Mouse (Mus musculus): Measurements from ENCODE around the gene Pes1. TPM values are rescaled to one million over a fixed set of nuclear protein-coding genes. Genes with fewer than 3 reads are reported as not detected.
"Not testable (repeated sequence)": the region's sequence is repeated elsewhere in the genome, so short reads cannot be mapped to it uniquely, and the experiment has no call there.

Pes1 gene
- polyA plus RNA-seq, 1 experiment from 2014 or later: 31.8 TPM

DNA sequence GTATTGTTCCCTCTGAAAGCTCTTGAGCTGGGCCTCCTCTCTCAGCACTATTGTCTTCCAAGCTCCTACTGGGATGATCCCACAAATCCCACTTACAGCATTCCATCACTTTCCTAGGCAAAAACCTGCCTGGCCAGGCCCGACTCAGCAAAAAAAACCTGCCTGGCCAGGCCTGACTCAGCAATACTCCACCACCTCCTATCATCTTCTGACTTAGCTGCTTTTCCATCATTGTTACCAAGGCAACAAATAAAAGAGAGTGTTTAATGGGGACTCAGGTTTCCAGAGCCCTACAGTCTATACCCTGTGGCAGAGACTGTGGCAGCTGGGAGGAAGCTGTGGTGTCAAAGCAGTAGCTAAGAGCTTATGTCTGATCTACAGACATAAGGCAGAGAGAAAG lies 48.8 kb downstream of the Pes1 start:
- 67% methylated on average over 1 of the region's 1 CpGs for WGBS
- Histone ChIP-seq H3K4me2 (replicated peaks; ENCODE audit: low read depth) (no peak overlapping the region), H3K4me1 (replicated peaks; ENCODE audit: control insufficient read depth, insufficient read depth, low read length) (no peaks in the 10 kb centered on the region), H3K27ac (ENCODE audit: low read depth, low read length) (no peak overlapping the region), H3K27me3 (replicated peaks; ENCODE audit: control insufficient read depth, insufficient read depth, low read length) (no peaks in the 10 kb centered on the region), H3K36me3 (ENCODE audit: control insufficient read depth, insufficient read depth) (no peaks in the 10 kb centered on the region), H3K9me3 (ENCODE audit: control insufficient read depth) (no peaks in the 10 kb centered on the region), H3K4me3 (ENCODE audit: low read depth, low read length) (no peak overlapping the region), H3K9ac (ENCODE audit: low read depth, low read length) (no peak overlapping the region)
- ATAC-seq: no peak
- no peak for TF ChIP-seq CTCF (IDR thresholded peaks at IDR 0.05; ENCODE audit: low read depth)

DNA sequence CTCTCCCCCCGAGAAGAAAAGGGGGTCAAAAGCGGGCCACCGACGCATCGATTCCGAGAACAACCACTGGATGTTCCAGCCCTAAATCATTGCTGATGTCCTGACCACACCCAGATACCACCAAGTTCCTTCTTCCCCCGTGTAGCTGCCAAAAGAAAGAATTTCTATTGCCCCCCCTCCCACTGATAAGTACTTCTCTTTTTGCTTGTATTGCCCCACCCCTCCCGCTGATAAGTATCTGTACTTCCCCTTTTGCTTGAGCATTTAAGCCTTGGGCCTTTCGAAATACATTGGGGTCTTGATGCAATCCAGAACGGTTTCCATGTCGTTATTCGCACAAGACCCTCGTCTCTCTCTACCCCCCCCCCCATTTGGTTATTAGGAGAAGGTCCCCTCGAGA lies 52.0 kb downstream of the Pes1 start:
- not testable (repeated sequence) for ATAC-seq; H3K27me3 ChIP-seq (replicated peaks; ENCODE audit: control insufficient read depth, insufficient read depth, low read length); H3K4me2 ChIP-seq (replicated peaks; ENCODE audit: low read depth); H3K4me3 ChIP-seq (ENCODE audit: low read depth, low read length); H3K9me3 ChIP-seq (ENCODE audit: control insufficient read depth); H3K27ac ChIP-seq (ENCODE audit: low read depth, low read length); H3K4me1 ChIP-seq (replicated peaks; ENCODE audit: control insufficient read depth, insufficient read depth, low read length); H3K36me3 ChIP-seq (ENCODE audit: control insufficient read depth, insufficient read depth); H3K9ac ChIP-seq (ENCODE audit: low read depth, low read length)
- WGBS: 85% methylated on average over 14 of the region's 14 CpGs

DNA sequence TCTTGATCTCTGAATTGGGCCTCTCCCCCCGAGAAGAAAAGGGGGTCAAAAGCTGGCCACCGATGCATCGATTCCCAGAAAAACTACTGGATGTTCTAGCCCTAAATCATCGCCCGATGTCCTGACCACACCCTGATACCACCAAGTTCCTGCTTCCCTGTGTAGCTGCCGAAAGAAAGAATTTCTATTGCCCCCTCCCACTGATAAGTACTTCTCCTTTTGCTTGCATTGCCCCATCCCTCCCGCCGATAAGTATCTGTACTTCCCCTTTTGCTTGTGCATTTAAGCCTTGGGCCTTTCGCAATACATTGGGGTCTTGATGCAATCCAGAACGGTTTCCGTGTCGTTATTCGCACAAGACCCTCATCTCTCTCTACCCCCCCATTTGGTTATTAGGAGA lies 58.3 kb downstream of the Pes1 start:
- H3K4me2 ChIP-seq (replicated peaks; ENCODE audit: low read depth); H3K9me3 ChIP-seq (ENCODE audit: control insufficient read depth); H3K27ac ChIP-seq (ENCODE audit: low read depth, low read length); H3K27me3 ChIP-seq (replicated peaks; ENCODE audit: control insufficient read depth, insufficient read depth, low read length); H3K36me3 ChIP-seq (ENCODE audit: control insufficient read depth, insufficient read depth); H3K4me1 ChIP-seq (replicated peaks; ENCODE audit: control insufficient read depth, insufficient read depth, low read length); ATAC-seq; H3K9ac ChIP-seq (ENCODE audit: low read depth, low read length); H3K4me3 ChIP-seq (ENCODE audit: low read depth, low read length): not testable (repeated sequence)
- 83% methylated on average over 13 of the region's 13 CpGs for WGBS

DNA sequence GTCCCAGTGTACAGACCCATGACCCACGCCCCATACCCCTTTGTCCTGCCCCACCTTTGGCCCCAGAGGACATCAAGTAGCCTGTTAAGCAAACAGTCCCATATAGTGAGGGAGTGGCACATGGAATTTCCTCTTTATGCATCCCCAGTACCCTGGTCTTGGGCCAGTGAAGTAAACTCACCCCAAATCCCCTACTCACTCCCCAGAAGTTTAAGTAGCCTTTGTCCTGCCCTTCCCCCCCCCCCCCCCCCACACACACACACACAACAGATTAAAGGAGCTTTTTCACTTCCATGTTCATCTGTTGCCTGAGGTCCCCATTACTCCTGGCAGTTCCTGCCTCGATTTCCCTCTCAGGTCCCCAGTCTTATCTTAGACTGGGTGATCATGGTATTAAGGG lies 59.5 kb downstream of the Pes1 start:
- no peaks in the 10 kb centered on the region for H3K27me3 ChIP-seq (replicated peaks; ENCODE audit: control insufficient read depth, insufficient read depth, low read length)
- H3K9ac ChIP-seq (ENCODE audit: low read depth, low read length): no peak overlapping the region
- no peak overlapping the region for H3K27ac ChIP-seq (ENCODE audit: low read depth, low read length)
- no peaks in the 10 kb centered on the region for H3K4me1 ChIP-seq (replicated peaks; ENCODE audit: control insufficient read depth, insufficient read depth, low read length)
- no peak overlapping the region for H3K4me3 ChIP-seq (ENCODE audit: low read depth, low read length)
- ATAC-seq: no peak
- H3K4me2 ChIP-seq (replicated peaks; ENCODE audit: low read depth): no peak overlapping the region
- H3K36me3 ChIP-seq (ENCODE audit: control insufficient read depth, insufficient read depth): no peaks in the 10 kb centered on the region
- TF ChIP-seq CTCF (IDR thresholded peaks at IDR 0.05; ENCODE audit: low read depth): no peak
- no peaks in the 10 kb centered on the region for H3K9me3 ChIP-seq (ENCODE audit: control insufficient read depth)
- WGBS: 50% methylated on average over 2 of the region's 2 CpGs

DNA sequence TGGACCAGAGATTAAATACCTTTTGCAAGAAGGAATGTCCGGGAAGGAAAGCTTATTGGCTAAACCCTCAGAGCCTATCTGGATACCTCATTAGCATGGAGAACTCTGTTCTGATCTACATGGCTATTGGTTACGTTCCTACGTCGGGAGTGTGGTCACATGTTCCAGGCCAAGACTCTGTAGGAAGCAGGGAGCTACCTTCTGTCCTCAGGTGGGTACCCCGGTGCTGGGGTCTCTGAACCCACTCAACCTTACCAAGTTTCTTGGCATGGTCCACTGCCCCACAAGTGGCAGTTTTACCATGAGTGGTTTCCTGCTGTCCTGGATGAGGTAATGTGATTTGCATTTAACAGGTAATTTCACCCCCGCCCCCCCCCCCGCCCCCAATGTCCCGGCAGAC lies 63.3 kb downstream of the Pes1 start:
- no peak overlapping the region for H3K4me3 ChIP-seq (ENCODE audit: low read depth, low read length)
- 71% methylated on average over 8 of the region's 8 CpGs for WGBS
- H3K4me1 ChIP-seq (replicated peaks; ENCODE audit: control insufficient read depth, insufficient read depth, low read length): no peaks in the 10 kb centered on the region
- H3K36me3 ChIP-seq (ENCODE audit: control insufficient read depth, insufficient read depth): no peaks in the 10 kb centered on the region
- no peak overlapping the region for H3K4me2 ChIP-seq (replicated peaks; ENCODE audit: low read depth)
- no peak for ATAC-seq
- H3K9ac ChIP-seq (ENCODE audit: low read depth, low read length): no peak overlapping the region
- H3K27ac ChIP-seq (ENCODE audit: low read depth, low read length): no peak overlapping the region
- TF ChIP-seq CTCF (IDR thresholded peaks at IDR 0.05; ENCODE audit: low read depth): no peak
- H3K9me3 ChIP-seq (ENCODE audit: control insufficient read depth): no peaks in the 10 kb centered on the region
- no peaks in the 10 kb centered on the region for H3K27me3 ChIP-seq (replicated peaks; ENCODE audit: control insufficient read depth, insufficient read depth, low read length)

DNA sequence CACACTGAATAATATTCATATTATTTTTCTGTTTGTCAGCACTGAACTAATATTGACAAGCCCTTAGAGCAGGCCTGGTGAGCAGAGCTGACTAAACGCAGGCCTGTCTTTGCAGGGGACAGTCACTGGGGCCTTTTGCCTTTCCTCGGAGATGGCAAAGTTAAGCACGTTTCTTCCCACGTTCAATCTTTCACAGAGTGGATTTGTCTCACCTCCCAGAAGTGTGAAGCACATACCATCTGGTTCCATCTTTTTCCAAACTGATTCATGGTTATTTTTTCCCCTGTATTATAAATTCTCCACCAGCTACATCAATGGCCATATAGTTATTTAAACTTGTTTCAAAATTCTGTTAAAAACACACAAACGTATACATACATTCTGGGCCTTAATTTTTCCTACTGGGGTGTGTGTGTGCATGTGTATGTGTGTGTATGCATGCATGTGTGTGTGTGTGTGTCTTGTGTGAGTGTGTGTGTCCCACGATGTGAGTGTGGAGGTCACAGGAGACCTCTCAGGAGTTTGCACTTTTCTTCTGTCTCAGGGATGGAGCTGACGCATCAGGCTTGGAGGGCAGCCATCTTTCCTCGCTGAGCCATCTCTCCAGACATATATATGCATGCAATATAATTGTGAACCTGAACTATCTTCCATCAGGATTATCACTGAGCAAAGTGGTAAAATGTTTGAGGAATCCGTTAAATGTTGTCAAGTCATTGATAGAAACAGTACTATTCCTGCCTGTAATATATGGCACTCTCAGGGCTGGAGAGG lies 64.0 kb downstream of the Pes1 start:
- ATAC-seq: no peak
- no peaks in the 10 kb centered on the region for H3K9me3 ChIP-seq (ENCODE audit: control insufficient read depth)
- H3K4me2 ChIP-seq (replicated peaks; ENCODE audit: low read depth): no peak overlapping the region
- no peak for TF ChIP-seq CTCF (IDR thresholded peaks at IDR 0.05; ENCODE audit: low read depth)
- H3K4me1 ChIP-seq (replicated peaks; ENCODE audit: control insufficient read depth, insufficient read depth, low read length): no peaks in the 10 kb centered on the region
- no peak overlapping the region for H3K27ac ChIP-seq (ENCODE audit: low read depth, low read length)
- H3K9ac ChIP-seq (ENCODE audit: low read depth, low read length): no peak overlapping the region
- 71% methylated on average over 9 of the region's 9 CpGs for WGBS
- H3K27me3 ChIP-seq (replicated peaks; ENCODE audit: control insufficient read depth, insufficient read depth, low read length): no peaks in the 10 kb centered on the region
- no peak overlapping the region for H3K4me3 ChIP-seq (ENCODE audit: low read depth, low read length)
- no peaks in the 10 kb centered on the region for H3K36me3 ChIP-seq (ENCODE audit: control insufficient read depth, insufficient read depth)

DNA sequence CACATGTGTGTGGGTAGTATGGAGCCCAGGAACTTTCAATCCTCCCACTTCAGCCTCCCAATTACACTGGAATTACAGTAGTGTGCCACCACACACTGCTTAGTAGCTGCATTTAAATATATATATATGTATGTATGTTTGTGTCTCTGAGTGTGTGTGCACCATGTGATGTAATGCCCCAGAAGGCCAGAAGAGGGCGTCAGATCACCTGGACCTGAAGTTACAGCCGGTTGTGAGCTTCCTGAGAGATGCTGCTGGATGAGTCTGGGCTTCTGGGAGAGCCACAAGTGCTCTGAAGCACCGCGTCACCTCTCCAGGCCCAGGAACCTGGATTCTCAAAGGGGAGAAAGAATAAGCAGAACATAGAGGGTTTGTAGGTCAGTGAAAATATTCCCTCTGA lies 65.6 kb downstream of the Pes1 start:
- Histone ChIP-seq H3K4me3 (ENCODE audit: low read depth, low read length) (no peak overlapping the region), H3K9me3 (ENCODE audit: control insufficient read depth) (no peaks in the 10 kb centered on the region), H3K9ac (ENCODE audit: low read depth, low read length) (no peak overlapping the region), H3K27me3 (replicated peaks; ENCODE audit: control insufficient read depth, insufficient read depth, low read length) (no peaks in the 10 kb centered on the region), H3K4me2 (replicated peaks; ENCODE audit: low read depth) (no peak overlapping the region), H3K4me1 (replicated peaks; ENCODE audit: control insufficient read depth, insufficient read depth, low read length) (no peaks in the 10 kb centered on the region), H3K36me3 (ENCODE audit: control insufficient read depth, insufficient read depth) (no peaks in the 10 kb centered on the region), H3K27ac (ENCODE audit: low read depth, low read length) (no peak overlapping the region)
- no peak for TF ChIP-seq CTCF (IDR thresholded peaks at IDR 0.05; ENCODE audit: low read depth)
- 66% methylated on average over 4 of the region's 4 CpGs for WGBS
- no peak for ATAC-seq

Other genes with a start within 250 kb of the Pes1 start
- gene Osbp2, start 100.1 kb upstream of the Pes1 start, polyA plus RNA-seq (2015; fragmentation: Nextera tagmentation; extraction: Ambion mirVana): 1.9 TPM in 2 replicates
- 0.09 and 0.20 TPM in 2 replicates for gene 4921536K21Rik, start 68.9 kb upstream of the Pes1 start, polyA plus RNA-seq (2015; fragmentation: Nextera tagmentation; extraction: Ambion mirVana)
- 2.4 and 2.5 TPM in 2 replicates for gene Dusp18, start 68.7 kb upstream of the Pes1 start, polyA plus RNA-seq (2015; fragmentation: Nextera tagmentation; extraction: Ambion mirVana)
- 2.1 and 2.2 TPM in 2 replicates for gene Slc35e4, start 49.3 kb upstream of the Pes1 start, polyA plus RNA-seq (2015; fragmentation: Nextera tagmentation; extraction: Ambion mirVana)
- gene Tcn2, start 31.8 kb upstream of the Pes1 start, polyA plus RNA-seq (2015; fragmentation: Nextera tagmentation; extraction: Ambion mirVana): 283 and 305 TPM in 2 replicates
- 0.13 and 0.16 TPM in 2 replicates for gene 4930556J24Rik, start 12.8 kb downstream of the Pes1 start, polyA plus RNA-seq (2015; fragmentation: Nextera tagmentation; extraction: Ambion mirVana)
- 30.4 and 30.6 TPM in 2 replicates for gene Gal3st1, start 19.7 kb downstream of the Pes1 start, polyA plus RNA-seq (2015; fragmentation: Nextera tagmentation; extraction: Ambion mirVana)
- gene Sec14l4, start 67.5 kb downstream of the Pes1 start, polyA plus RNA-seq (2015; fragmentation: Nextera tagmentation; extraction: Ambion mirVana): 0.05 and 0.13 TPM in 2 replicates
- not detected in 2 replicates for gene Sec14l3, start 100.9 kb downstream of the Pes1 start, polyA plus RNA-seq (2015; fragmentation: Nextera tagmentation; extraction: Ambion mirVana)
- gene Mtfp1, start 131.5 kb downstream of the Pes1 start, polyA plus RNA-seq (2015; fragmentation: Nextera tagmentation; extraction: Ambion mirVana): 20.0 and 21.1 TPM in 2 replicates
- 7.6 and 8.4 TPM in 2 replicates for gene Sec14l2, start 159.4 kb downstream of the Pes1 start, polyA plus RNA-seq (2015; fragmentation: Nextera tagmentation; extraction: Ambion mirVana)
- gene Rnf215, start 171.2 kb downstream of the Pes1 start, polyA plus RNA-seq (2015; fragmentation: Nextera tagmentation; extraction: Ambion mirVana): 15.5 and 15.6 TPM in 2 replicates
- 1.1 and 1.7 TPM in 2 replicates for gene Ccdc157, start 196.3 kb downstream of the Pes1 start, polyA plus RNA-seq (2015; fragmentation: Nextera tagmentation; extraction: Ambion mirVana)
- 15.7 and 16.5 TPM in 2 replicates for gene Sf3a1, start 196.4 kb downstream of the Pes1 start, polyA plus RNA-seq (2015; fragmentation: Nextera tagmentation; extraction: Ambion mirVana)
- 37.2 and 40.8 TPM in 2 replicates for gene Tbc1d10a, start 222.8 kb downstream of the Pes1 start, polyA plus RNA-seq (2015; fragmentation: Nextera tagmentation; extraction: Ambion mirVana)